Mouse (Mus musculus): ENCODE results near the gene Tmem158. TPM values are rescaled to one million over a fixed set of nuclear protein-coding genes. Genes with fewer than 3 reads are reported as not detected.

Gene Tmem158
- polyA plus RNA-seq, 1 experiment, result 5.9 TPM

- no peak overlapping the region for H3K27ac ChIP-seq (ENCODE audit: insufficient read depth, low read length)
- no peaks in the 10 kb centered on the region for H3K36me3 ChIP-seq (ENCODE audit: control insufficient read depth, insufficient read depth, low read length)
- 88% methylated on average over 5 of the region's 5 CpGs for WGBS
- no peak for DNase-seq (ENCODE audit: low read depth in 1 of 2, low spot score in 2 of 2)
- no peaks in the 10 kb centered on the region for H3K27me3 ChIP-seq (ENCODE audit: control insufficient read depth, insufficient read depth, low read length)
- no peaks in the 10 kb centered on the region; the same call in 1 of the 2 replicates for H3K4me1 ChIP-seq (ENCODE audit: control insufficient read depth, insufficient read depth, insufficient read length)
- TF ChIP-seq CTCF (IDR thresholded peaks at IDR 0.05; ENCODE audit: extremely low read depth, insufficient read depth, insufficient read length, insufficient replicate concordance) (no peak), POLR2A (IDR thresholded peaks at IDR 0.05; ENCODE audit: low read depth, low read length) (no peak)
- H3K4me3 ChIP-seq (ENCODE audit: extremely low read depth, insufficient read depth, insufficient read length), result no peak overlapping the region
Measured at GRCm38 (mm10) chr9:123240271-123240670, 20.3 kb downstream of the Tmem158 start.

- Histone ChIP-seq H3K4me3 (ENCODE audit: extremely low read depth, insufficient read depth, insufficient read length) (no peak overlapping the region), H3K36me3 (ENCODE audit: control insufficient read depth, insufficient read depth, low read length) (no peaks in the 10 kb centered on the region), H3K27ac (ENCODE audit: insufficient read depth, low read length) (no peak overlapping the region), H3K4me1 (ENCODE audit: control insufficient read depth, insufficient read depth, insufficient read length) (no peaks in the 10 kb centered on the region; the same call in 1 of the 2 replicates), H3K27me3 (ENCODE audit: control insufficient read depth, insufficient read depth, low read length) (no peaks in the 10 kb centered on the region)
- 48% methylated on average over 2 of the region's 2 CpGs for WGBS
- TF ChIP-seq POLR2A (IDR thresholded peaks at IDR 0.05; ENCODE audit: low read depth, low read length) (no peak), CTCF (IDR thresholded peaks at IDR 0.05; ENCODE audit: extremely low read depth, insufficient read depth, insufficient read length, insufficient replicate concordance) (no peak)
- no peak for DNase-seq (ENCODE audit: low read depth in 1 of 2, low spot score in 2 of 2)
Measured at GRCm38 (mm10) chr9:123239651-123240050, 20.9 kb downstream of the Tmem158 start.

GRCm38 (mm10) chr9:123238256-123239045, 22.1 kb downstream of the Tmem158 start:
- Histone ChIP-seq H3K27ac (ENCODE audit: insufficient read depth, low read length) (peak overlapping the region; percentile 56; the same call in 1 of the 2 replicates), H3K27me3 (ENCODE audit: control insufficient read depth, insufficient read depth, low read length) (no peaks in the 10 kb centered on the region), H3K36me3 (ENCODE audit: control insufficient read depth, insufficient read depth, low read length) (no peaks in the 10 kb centered on the region), H3K4me3 (ENCODE audit: extremely low read depth, insufficient read depth, insufficient read length) (no peak overlapping the region), H3K4me1 (ENCODE audit: control insufficient read depth, insufficient read depth, insufficient read length) (no peaks in the 10 kb centered on the region; the same call in 1 of the 2 replicates)
- no peak for DNase-seq (ENCODE audit: low read depth in 1 of 2, low spot score in 2 of 2)
- WGBS, result 73% methylated on average over 4 of the region's 4 CpGs
- TF ChIP-seq POLR2A (IDR thresholded peaks at IDR 0.05; ENCODE audit: low read depth, low read length), result no peak
- no peak for TF ChIP-seq CTCF (IDR thresholded peaks at IDR 0.05; ENCODE audit: extremely low read depth, insufficient read depth, insufficient read length, insufficient replicate concordance)

GRCm38 (mm10) chr9:123237739-123238138, 22.8 kb downstream of the Tmem158 start:
- TF ChIP-seq POLR2A (IDR thresholded peaks at IDR 0.05; ENCODE audit: low read depth, low read length) (no peak), CTCF (IDR thresholded peaks at IDR 0.05; ENCODE audit: extremely low read depth, insufficient read depth, insufficient read length, insufficient replicate concordance) (no peak)
- WGBS, result 25% methylated on average over 2 of the region's 2 CpGs
- Histone ChIP-seq H3K27ac (ENCODE audit: insufficient read depth, low read length) (peak overlapping the region; percentile 11; the same call in 1 of the 2 replicates), H3K27me3 (ENCODE audit: control insufficient read depth, insufficient read depth, low read length) (no peaks in the 10 kb centered on the region), H3K4me1 (ENCODE audit: control insufficient read depth, insufficient read depth, insufficient read length) (no peaks in the 10 kb centered on the region; the same call in 1 of the 2 replicates), H3K36me3 (ENCODE audit: control insufficient read depth, insufficient read depth, low read length) (no peaks in the 10 kb centered on the region), H3K4me3 (ENCODE audit: extremely low read depth, insufficient read depth, insufficient read length) (no peak overlapping the region)
- no peak for DNase-seq (ENCODE audit: low read depth in 1 of 2, low spot score in 2 of 2)

- Histone ChIP-seq H3K4me3 (ENCODE audit: extremely low read depth, insufficient read depth, insufficient read length) (no peak overlapping the region), H3K36me3 (ENCODE audit: control insufficient read depth, insufficient read depth, low read length) (no peaks in the 10 kb centered on the region), H3K4me1 (ENCODE audit: control insufficient read depth, insufficient read depth, insufficient read length) (no peaks in the 10 kb centered on the region; the same call in 1 of the 2 replicates), H3K27ac (ENCODE audit: insufficient read depth, low read length) (no peak overlapping the region), H3K27me3 (ENCODE audit: control insufficient read depth, insufficient read depth, low read length) (no peaks in the 10 kb centered on the region)
- TF ChIP-seq POLR2A (IDR thresholded peaks at IDR 0.05; ENCODE audit: low read depth, low read length) (no peak), CTCF (IDR thresholded peaks at IDR 0.05; ENCODE audit: extremely low read depth, insufficient read depth, insufficient read length, insufficient replicate concordance) (no peak)
- 29% methylated on average over 3 of the region's 3 CpGs for WGBS
- no peak for DNase-seq (ENCODE audit: low read depth in 1 of 2, low spot score in 2 of 2)
Measured at GRCm38 (mm10) chr9:123235621-123236020, 24.9 kb downstream of the Tmem158 start.

GRCm38 (mm10) chr9:123229826-123230225, 30.7 kb downstream of the Tmem158 start:
- Histone ChIP-seq H3K4me3 (ENCODE audit: extremely low read depth, insufficient read depth, insufficient read length) (no peak overlapping the region), H3K27ac (ENCODE audit: insufficient read depth, low read length) (no peak overlapping the region), H3K27me3 (ENCODE audit: control insufficient read depth, insufficient read depth, low read length) (no peaks in the 10 kb centered on the region), H3K36me3 (ENCODE audit: control insufficient read depth, insufficient read depth, low read length) (no peaks in the 10 kb centered on the region), H3K4me1 (ENCODE audit: control insufficient read depth, insufficient read depth, insufficient read length) (no peaks in the 10 kb centered on the region)
- no peak for DNase-seq (ENCODE audit: low read depth in 1 of 2, low spot score in 2 of 2)
- 65% methylated on average over 4 of the region's 4 CpGs for WGBS
- no peak for TF ChIP-seq CTCF (IDR thresholded peaks at IDR 0.05; ENCODE audit: extremely low read depth, insufficient read depth, insufficient read length, insufficient replicate concordance)
- TF ChIP-seq POLR2A (IDR thresholded peaks at IDR 0.05; ENCODE audit: low read depth, low read length), result no peak

- TF ChIP-seq CTCF (IDR thresholded peaks at IDR 0.05; ENCODE audit: extremely low read depth, insufficient read depth, insufficient read length, insufficient replicate concordance), result no peak
- TF ChIP-seq POLR2A (IDR thresholded peaks at IDR 0.05; ENCODE audit: low read depth, low read length), result no peak
- Histone ChIP-seq H3K27ac (ENCODE audit: insufficient read depth, low read length) (no peak overlapping the region), H3K4me1 (ENCODE audit: control insufficient read depth, insufficient read depth, insufficient read length) (no peaks in the 10 kb centered on the region), H3K27me3 (ENCODE audit: control insufficient read depth, insufficient read depth, low read length) (no peaks in the 10 kb centered on the region), H3K36me3 (ENCODE audit: control insufficient read depth, insufficient read depth, low read length) (no peaks in the 10 kb centered on the region), H3K4me3 (ENCODE audit: extremely low read depth, insufficient read depth, insufficient read length) (no peak overlapping the region)
- no peak for DNase-seq (ENCODE audit: low read depth in 1 of 2, low spot score in 2 of 2)
Measured at GRCm38 (mm10) chr9:123228671-123229070, 31.9 kb downstream of the Tmem158 start.
